Mouse (Mus musculus): ENCODE measurements around the gene Aspa.

DNA sequence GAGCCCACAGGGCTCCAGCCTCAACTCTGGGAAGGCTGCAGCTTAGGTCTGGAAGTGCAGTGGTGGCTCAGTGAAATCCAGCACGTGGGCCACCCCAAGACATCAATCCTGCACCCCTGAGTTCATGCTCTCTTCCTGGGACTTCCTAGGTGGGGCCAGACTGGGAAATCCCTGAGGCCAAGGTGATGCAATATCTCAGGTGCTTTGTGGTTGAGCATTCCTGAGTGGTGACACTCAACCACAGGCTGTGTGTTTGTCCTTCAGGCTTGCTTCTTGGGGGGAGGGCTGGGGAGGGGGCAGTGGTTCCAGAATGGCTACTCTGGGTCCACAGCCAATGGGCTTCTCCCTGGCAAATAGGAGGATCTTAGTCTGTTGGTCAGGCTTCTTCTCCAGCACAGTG, 45.5 kb downstream of the Aspa start:
- no peak for TF ChIP-seq POLR2A (IDR thresholded peaks at IDR 0.05; ENCODE audit: low read depth, low read length)
- no peak for TF ChIP-seq CTCF (IDR thresholded peaks at IDR 0.05; ENCODE audit: borderline replicate concordance, insufficient read depth, low read length)

Data from embryonic fibroblast, embryonic 13.5 days (primary cell).